Mouse (Mus musculus) spleen, adult 2 months (tissue): ENCODE results near the gene Nemp1.

Experiments
- CTCF ChIP-seq: fragments of 200-500 bp; IDR thresholded peaks from 2 replicates; pipeline ENCODE4 v1.5.1; 2011; ENCODE audit warnings: mild to moderate bottlenecking, inconsistent platforms; ENCODE audit not compliant: insufficient read depth, insufficient read length, insufficient replicate concordance; ENCODE audit errors: extremely low read depth
- POLR2A ChIP-seq: fragments of 200-500 bp; IDR thresholded peaks from 2 replicates; pipeline ENCODE4 v1.6.1; 2011; ENCODE audit warnings: low read depth, low read length, inconsistent platforms

GRCm38 (mm10) chr10:127619941-127620405, 46.7 kb upstream of the Nemp1 start:
- TF ChIP-seq CTCF (no peak), POLR2A (no peak)
